Mouse (Mus musculus): Measurements from ENCODE around the gene Kcnb1.

DNA sequence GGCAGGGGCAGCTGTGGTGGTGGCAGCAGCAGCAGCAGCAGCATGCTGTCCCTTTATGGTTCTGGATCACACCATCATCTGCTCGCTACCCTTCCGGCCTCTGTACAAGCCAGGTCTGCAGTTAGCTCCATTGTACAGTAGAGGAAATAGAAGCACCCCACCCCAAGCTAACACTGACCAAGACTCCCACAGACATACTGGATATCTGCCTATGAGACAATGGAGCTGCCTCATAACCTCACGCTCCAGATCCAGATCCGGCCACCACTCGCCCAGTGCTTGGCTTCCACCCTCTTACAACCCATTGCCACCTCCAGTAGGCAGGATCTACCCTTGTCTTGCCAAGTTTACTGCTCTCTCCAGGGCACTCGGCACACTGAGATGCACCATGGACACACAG is 14.7 kb downstream of the Kcnb1 start:
- TF ChIP-seq CTCF (conservative IDR thresholded peaks at IDR 0.05; ENCODE audit: low read length) (no peak), POU5F1 (IDR thresholded peaks at IDR 0.05; ENCODE audit: borderline replicate concordance, low read length) (no peak)
